In the genomic region with DNA sequence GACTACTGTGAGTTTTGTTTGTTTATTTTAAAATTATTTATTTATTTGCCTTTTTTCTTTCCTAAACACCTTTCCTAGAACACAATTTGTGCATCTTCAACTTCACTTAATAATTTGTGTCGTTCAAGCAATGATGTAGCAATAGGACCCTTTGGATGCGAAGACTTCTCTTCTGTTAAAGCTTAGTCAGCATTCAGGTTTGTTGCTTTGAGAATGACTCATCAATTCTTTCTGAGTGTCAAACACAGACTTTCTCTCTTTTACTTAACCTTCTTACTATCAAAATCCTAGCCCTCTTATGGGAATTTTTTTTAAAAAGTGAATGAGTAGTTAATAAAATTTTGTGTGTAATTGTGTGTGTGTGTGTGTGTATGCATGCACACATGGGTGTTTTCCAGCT, we compare ENCODE assay signal across 16 mouse cellular contexts.
"Had no signal": no experiment of that assay in that cellular context is flagged by ENCODE, and none has a peak within 500 bp of the region (broad histone marks: within the 10 kb centered on the region; RNA-seq: fewer than 3 reads in every experiment).

No protein-coding gene starts in this region.

- H3K9me3 ChIP-seq: neural tube, embryonic 13.5 days; neural tube, embryonic 15.5 days; stomach, embryonic 15.5 days had no signal

- H3K36me3 ChIP-seq: neural tube, embryonic 13.5 days; neural tube, embryonic 15.5 days; stomach, embryonic 15.5 days had no signal

- H3K4me3 ChIP-seq: neural tube, embryonic 13.5 days; neural tube, embryonic 15.5 days; stomach, embryonic 15.5 days had no signal

- H3K4me1 ChIP-seq: neural tube, embryonic 13.5 days; neural tube, embryonic 15.5 days; stomach, embryonic 15.5 days had no signal

- DNase-seq: retina, postnatal 1 day; right cerebral cortex, adult 18-20 months; right cerebral cortex, postnatal 14 days; right cerebral cortex, postnatal 25 days; right cerebral cortex, postnatal 4 days; spleen, adult 18-20 months; thymus, adult 18-20 months; thymus, adult 2 months; thymus, postnatal 14 days; thymus, postnatal 25 days; thymus, postnatal 36 days; thymus, postnatal 4 days had no signal

- H3K27ac ChIP-seq: neural tube, embryonic 13.5 days; neural tube, embryonic 15.5 days; stomach, embryonic 15.5 days; stomach, postnatal 0 days had no signal

- H3K4me2 ChIP-seq: neural tube, embryonic 13.5 days; neural tube, embryonic 15.5 days; stomach, embryonic 15.5 days had no signal

- H3K9ac ChIP-seq: neural tube, embryonic 13.5 days; neural tube, embryonic 15.5 days; stomach, embryonic 15.5 days had no signal

- H3K27me3 ChIP-seq: neural tube, embryonic 13.5 days; neural tube, embryonic 15.5 days; stomach, embryonic 15.5 days had no signal
